Mouse (Mus musculus) brain, embryonic 14.5 days (tissue): ENCODE results near the gene Acnat2.
"Not testable (repeated sequence)": the region's sequence is repeated elsewhere in the genome, so short reads cannot be mapped to it uniquely, and the experiment has no call there.

Source experiments
- CTCF ChIP-seq: fragments of 200-500 bp; IDR thresholded peaks from 2 replicates; pipeline ENCODE4 v1.5.1; 2012; ENCODE audit warnings: inconsistent platforms, mild to moderate bottlenecking, moderate library complexity, borderline replicate concordance; ENCODE audit not compliant: insufficient read depth, insufficient read length; ENCODE audit errors: extremely low read depth
- POLR2A ChIP-seq: fragments of 200-500 bp; IDR thresholded peaks from 2 replicates; pipeline ENCODE4 v1.6.1; 2012; ENCODE audit warnings: mild to moderate bottlenecking, inconsistent platforms, borderline replicate concordance; ENCODE audit not compliant: poor library complexity, insufficient read depth, insufficient read length, severe bottlenecking; ENCODE audit errors: extremely low read depth

DNA sequence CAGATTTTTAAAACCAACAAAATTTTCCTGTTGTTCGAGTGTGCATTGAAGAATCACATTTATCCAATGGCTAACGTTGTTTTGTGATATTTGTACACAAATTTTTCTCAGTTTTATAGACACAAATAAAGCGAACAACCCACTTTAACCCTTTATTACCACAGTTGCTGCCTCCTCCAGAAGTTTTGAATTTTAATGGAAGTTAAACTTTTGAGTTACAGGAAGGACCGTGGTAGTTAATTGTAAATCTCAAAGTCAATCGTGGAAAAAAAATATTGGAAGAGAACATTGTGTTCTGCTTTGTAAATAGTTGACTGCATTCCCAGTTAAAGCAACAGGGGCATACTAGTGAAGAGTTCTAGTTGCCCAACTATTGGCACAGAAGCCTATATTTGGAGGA lies at the start of gene Acnat2:
- TF ChIP-seq CTCF, POLR2A: not testable (repeated sequence)
